Mouse (Mus musculus) heart, postnatal 0 days (tissue): ENCODE measurements around the gene Eif2ak4.

Source experiments
- CTCF ChIP-seq: IDR thresholded peaks from 2 replicates; pipeline ENCODE4 v1.5.1; 2016; ENCODE audit warnings: antibody characterized with exemption, control low read depth, low read depth
- EP300 ChIP-seq: IDR thresholded peaks from 2 replicates; pipeline ENCODE4 v1.6.1; 2016; ENCODE audit warnings: antibody characterized with exemption, low read depth

DNA sequence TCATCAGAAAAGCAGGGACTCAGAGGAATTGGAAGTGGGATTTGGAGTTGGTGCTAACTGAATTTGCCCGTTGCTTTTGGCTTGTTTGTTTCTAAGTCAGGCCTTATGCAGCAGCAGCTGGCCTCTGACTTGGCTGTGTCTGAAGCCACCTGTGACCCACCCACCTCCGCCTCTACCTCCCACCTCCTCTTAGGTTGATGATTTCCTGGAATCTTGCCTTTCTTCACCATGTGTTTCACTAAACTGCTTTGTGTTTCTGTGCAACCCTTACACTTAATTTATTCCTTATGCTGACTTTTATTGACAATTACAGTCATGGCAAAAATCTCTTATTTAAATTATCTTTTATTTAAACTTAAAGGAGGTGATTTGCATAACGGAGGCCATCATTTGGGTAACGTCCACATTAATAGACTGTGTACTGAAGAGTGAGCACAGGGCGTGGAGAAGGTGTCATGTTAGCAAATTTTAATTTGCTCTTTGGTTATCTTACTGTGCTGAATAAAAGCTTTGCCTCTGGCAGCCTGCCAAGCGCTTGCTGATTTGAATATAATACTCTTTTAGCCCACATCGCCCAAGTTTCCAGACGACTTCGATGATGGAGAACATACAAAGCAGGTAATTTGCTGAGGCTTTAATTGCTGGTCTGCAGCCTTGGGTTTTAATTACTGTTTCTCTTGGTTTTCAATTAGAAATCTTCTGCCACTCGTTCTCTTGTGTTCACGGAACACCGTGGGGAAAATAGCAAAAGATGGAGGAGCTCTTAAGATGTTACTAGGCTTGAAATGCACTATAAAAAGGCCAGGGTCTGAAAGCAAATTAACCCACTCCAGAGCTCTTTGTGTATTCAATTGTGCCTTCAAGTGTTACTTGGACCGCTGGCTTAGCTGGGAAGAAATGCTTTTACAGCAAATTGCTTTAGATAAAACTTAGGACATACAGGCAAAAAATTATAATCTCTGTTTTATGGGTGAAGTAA, 57.6 kb downstream of the Eif2ak4 start:
- TF ChIP-seq EP300 (no peak), CTCF (no peak)
